Mouse (Mus musculus): ENCODE data around the gene Slc2a4.
"Not testable (repeated sequence)": the region's sequence is repeated elsewhere in the genome, so short reads cannot be mapped to it uniquely, and the experiment has no call there.

The Slc2a4 gene

GRCm38 (mm10) chr11:69970775-69971174 lies 22.8 kb upstream of the Slc2a4 start:
- DNase-seq (ENCODE audit: low spot score in 2 of 2), result no peak

- DNase-seq (ENCODE audit: low spot score in 2 of 2), result no peak
Observed at GRCm38 (mm10) chr11:69970222-69970621, 22.2 kb upstream of the Slc2a4 start.

GRCm38 (mm10) chr11:69968793-69969192 lies 20.8 kb upstream of the Slc2a4 start:
- no peak for DNase-seq (ENCODE audit: low spot score in 2 of 2)

GRCm38 (mm10) chr11:69966860-69967517 lies 19.0 kb upstream of the Slc2a4 start:
- DNase-seq (ENCODE audit: low spot score in 2 of 2), result no peak

GRCm38 (mm10) chr11:69966006-69966859 lies 18.2 kb upstream of the Slc2a4 start:
- peak in 1 of 2 experiments; percentile 45 for DNase-seq (ENCODE audit: low spot score in 2 of 2)

- DNase-seq (ENCODE audit: low spot score in 2 of 2), result peak in 1 of 2 experiments; percentile 58
Observed at GRCm38 (mm10) chr11:69965271-69966005, 17.4 kb upstream of the Slc2a4 start.

GRCm38 (mm10) chr11:69964650-69965270 lies 16.8 kb upstream of the Slc2a4 start, which contains the start of gene Cldn7:
Cldn7 (plus strand) TSS chr11:69964779.
- no peak for DNase-seq (ENCODE audit: low spot score in 2 of 2)

- DNase-seq (ENCODE audit: low spot score in 2 of 2), result no peak
Observed at GRCm38 (mm10) chr11:69961841-69962240, 13.9 kb upstream of the Slc2a4 start.

GRCm38 (mm10) chr11:69960616-69961015 lies 12.6 kb upstream of the Slc2a4 start:
- DNase-seq (ENCODE audit: low spot score in 2 of 2), result no peak

GRCm38 (mm10) chr11:69956218-69956617 lies 8.2 kb upstream of the Slc2a4 start:
- DNase-seq (ENCODE audit: low spot score in 2 of 2), result no peak

- not testable (repeated sequence) for DNase-seq (ENCODE audit: low spot score in 2 of 2)
Observed at GRCm38 (mm10) chr11:69955618-69956017, 7.6 kb upstream of the Slc2a4 start.

- no peak for DNase-seq (ENCODE audit: low spot score in 2 of 2)
Observed at GRCm38 (mm10) chr11:69953267-69953915, 5.4 kb upstream of the Slc2a4 start.

- no peak for DNase-seq (ENCODE audit: low spot score in 2 of 2)
Observed at GRCm38 (mm10) chr11:69952274-69952673, 4.3 kb upstream of the Slc2a4 start.

- no peak for DNase-seq (ENCODE audit: low spot score in 2 of 2)
Observed at GRCm38 (mm10) chr11:69950807-69951459, 2.9 kb upstream of the Slc2a4 start.

- DNase-seq (ENCODE audit: low spot score in 2 of 2), result peak; percentile 79 to 86
Observed at GRCm38 (mm10) chr11:69948763-69949150, 769 bp upstream of the Slc2a4 start.

GRCm38 (mm10) chr11:69947337-69948065 lies 487 bp downstream of the Slc2a4 start:
- peak in 1 of 2 experiments; percentile 55 for DNase-seq (ENCODE audit: low spot score in 2 of 2)

- no peak for DNase-seq (ENCODE audit: low spot score in 2 of 2)
Observed at GRCm38 (mm10) chr11:69945997-69946891, 1.7 kb downstream of the Slc2a4 start.

GRCm38 (mm10) chr11:69945216-69945615 lies 2.8 kb downstream of the Slc2a4 start:
- no peak for DNase-seq (ENCODE audit: low spot score in 2 of 2)

- no peak for DNase-seq (ENCODE audit: low spot score in 2 of 2)
Observed at GRCm38 (mm10) chr11:69940962-69941361, 7.0 kb downstream of the Slc2a4 start.

All from urinary bladder, postnatal 4 days (tissue).